Mouse (Mus musculus) telencephalon, adult 2 months (tissue): Measurements from ENCODE around the gene Adamts10.

ENCODE experiments used
- DNase-seq: peaks from one replicate; pipeline ENCODE4 v3.0.0-alpha.2; 2011; ENCODE audit warnings: low read depth, low spot score

Adamts10 gene

GRCm38 (mm10) chr17:33554536-33554935, 30.5 kb downstream of the Adamts10 start:
- no peak for DNase-seq

GRCm38 (mm10) chr17:33555223-33555855, 31.3 kb downstream of the Adamts10 start, which contains the start of gene Myo1f:
Gene Myo1f (plus strand): TSS chr17:33555707.
- no peak for DNase-seq

GRCm38 (mm10) chr17:33557922-33558321, 33.9 kb downstream of the Adamts10 start:
- DNase-seq = no peak

- no peak for DNase-seq
Observed at GRCm38 (mm10) chr17:33563527-33564076, 39.6 kb downstream of the Adamts10 start.

GRCm38 (mm10) chr17:33564599-33564998, 40.6 kb downstream of the Adamts10 start:
- DNase-seq = no peak

GRCm38 (mm10) chr17:33566182-33566581, 42.2 kb downstream of the Adamts10 start:
- no peak for DNase-seq

- DNase-seq = no peak
Observed at GRCm38 (mm10) chr17:33584061-33584460, 60.1 kb downstream of the Adamts10 start.

- DNase-seq = no peak
Observed at GRCm38 (mm10) chr17:33586011-33586410, 62.0 kb downstream of the Adamts10 start.

GRCm38 (mm10) chr17:33597271-33597670, 73.3 kb downstream of the Adamts10 start:
- no peak for DNase-seq

GRCm38 (mm10) chr17:33598506-33598905, 74.5 kb downstream of the Adamts10 start:
- no peak for DNase-seq

GRCm38 (mm10) chr17:33599836-33600475, 76.0 kb downstream of the Adamts10 start:
- no peak for DNase-seq

- no peak for DNase-seq
Observed at GRCm38 (mm10) chr17:33600831-33601230, 76.8 kb downstream of the Adamts10 start.

- DNase-seq = no peak
Observed at GRCm38 (mm10) chr17:33601947-33602346, 77.9 kb downstream of the Adamts10 start.
